Mouse (Mus musculus) hindbrain, embryonic 11.5 days (tissue): ENCODE measurements at regions not wholly inside any gene's neighbourhood (a gene's known extent, or its start where the extent isn't known, plus 50 kb on each side); places are given as distances from the start of the nearest gene placed in this dataset.

Source experiments
- ATAC-seq: fragments of 200-750 bp; cut with Nextera tagmentation; 2 replicates; pipeline ENCODE4 v1.8.0; 2017; ENCODE audit warnings: mild to moderate bottlenecking, moderate TSS enrichment, moderate library complexity; ENCODE audit not compliant: low FRiP score
- DNase-seq: peaks from one replicate; pipeline ENCODE4 v3.0.0-alpha.2; 2015; ENCODE audit warnings: low spot score
- H3K27ac ChIP-seq: fragments of 300-500 bp; sonication (generic); 2 replicates; pipeline ENCODE4 v1.5.1; 2014; ENCODE audit warnings: mild to moderate bottlenecking, low read depth, low read length
- H3K27me3 ChIP-seq: fragments of 300-500 bp; sonication (generic); 2 replicates; pipeline ENCODE4 v1.6.1; 2014; ENCODE audit warnings: mild to moderate bottlenecking, low read length, moderate library complexity, mixed read lengths; ENCODE audit not compliant: control insufficient read depth, insufficient read depth
- H3K36me3 ChIP-seq: fragments of 300-500 bp; sonication (generic); 2 replicates; pipeline ENCODE4 v1.6.1; 2014; ENCODE audit warnings: mild to moderate bottlenecking, low read length, moderate library complexity, mixed read lengths; ENCODE audit not compliant: control insufficient read depth, insufficient read depth
- H3K4me1 ChIP-seq: fragments of 300-500 bp; sonication (generic); replicated peaks from 2 replicates; pipeline ENCODE4 v1.6.1; 2014; ENCODE audit warnings: low read length, mixed read lengths; ENCODE audit not compliant: control insufficient read depth, insufficient read depth
- H3K4me2 ChIP-seq: fragments of 300-500 bp; sonication (generic); replicated peaks from 2 replicates; pipeline ENCODE4 v1.6.1; 2014; ENCODE audit warnings: mild to moderate bottlenecking, low read depth, low read length
- H3K4me3 ChIP-seq: fragments of 300-500 bp; sonication (generic); 2 replicates; pipeline ENCODE4 v1.5.1; 2014; ENCODE audit warnings: low read depth, low read length
- H3K9ac ChIP-seq: fragments of 300-500 bp; sonication (generic); 2 replicates; pipeline ENCODE4 v1.6.1; 2014; ENCODE audit warnings: low read depth, low read length
- H3K9me3 ChIP-seq: fragments of 300-500 bp; sonication (generic); 2 replicates; pipeline ENCODE4 v1.6.1; 2016; ENCODE audit warnings: low read length; ENCODE audit not compliant: control insufficient read depth
- WGBS: fragments of 180-500 bp; shearing (Covaris S2); extraction: QIAGEN DNeasy Blood & Tissue Kit; methylation state at CpG from one replicate; pipeline ENCODE4 v1.1.7; 2014; 5-methylcytosine and 5-hydroxymethylcytosine counted together

GRCm38 (mm10) chr1:194161469-194161868 is 456.5 kb upstream of the Plxna2 start:
- Histone ChIP-seq H3K4me2 (no peak overlapping the region), H3K4me1 (no peaks in the 10 kb centered on the region), H3K27ac (no peak overlapping the region; the same call in 1 of the 2 replicates), H3K4me3 (no peak overlapping the region), H3K36me3 (no peaks in the 10 kb centered on the region), H3K27me3 (no peaks in the 10 kb centered on the region), H3K9me3 (no peaks in the 10 kb centered on the region), H3K9ac (no peak overlapping the region)
- DNase-seq (peak; percentile 2), ATAC-seq (no peak)
- WGBS: 66% methylated on average over 4 of the region's 4 CpGs

GRCm38 (mm10) chr1:194160761-194161461 is 457.1 kb upstream of the Plxna2 start:
- Histone ChIP-seq H3K9ac (no peak overlapping the region), H3K9me3 (no peaks in the 10 kb centered on the region), H3K36me3 (no peaks in the 10 kb centered on the region), H3K4me2 (no peak overlapping the region), H3K27me3 (no peaks in the 10 kb centered on the region), H3K4me1 (no peaks in the 10 kb centered on the region), H3K27ac (peak overlapping the region; percentile 51), H3K4me3 (no peak overlapping the region)
- DNase-seq (peak; percentile 41), ATAC-seq (peak; percentile 93)
- WGBS: 28% methylated on average over 8 of the region's 8 CpGs

GRCm38 (mm10) chr1:194157268-194157667 is 460.8 kb upstream of the Plxna2 start:
- H3K9ac ChIP-seq: no peak overlapping the region
- no peak overlapping the region for H3K4me3 ChIP-seq
- no peaks in the 10 kb centered on the region for H3K27me3 ChIP-seq
- no peaks in the 10 kb centered on the region for H3K4me1 ChIP-seq
- no peaks in the 10 kb centered on the region for H3K36me3 ChIP-seq
- DNase-seq (no peak), ATAC-seq (no peak)
- WGBS: 94% methylated on average over 6 of the region's 6 CpGs
- H3K27ac ChIP-seq: no peak overlapping the region
- no peaks in the 10 kb centered on the region for H3K9me3 ChIP-seq
- no peak overlapping the region for H3K4me2 ChIP-seq

- Histone ChIP-seq H3K4me2 (no peak overlapping the region), H3K9ac (no peak overlapping the region), H3K4me1 (no peaks in the 10 kb centered on the region), H3K36me3 (no peaks in the 10 kb centered on the region), H3K27me3 (no peaks in the 10 kb centered on the region), H3K27ac (no peak overlapping the region), H3K9me3 (no peaks in the 10 kb centered on the region), H3K4me3 (no peak overlapping the region)
- ATAC-seq: no peak
- 87% methylated on average over 11 of the region's 11 CpGs for WGBS
- DNase-seq: no peak
Observed at GRCm38 (mm10) chr1:194148416-194149364, 469.3 kb upstream of the Plxna2 start.

- H3K9me3 ChIP-seq: no peaks in the 10 kb centered on the region
- H3K9ac ChIP-seq: no peak overlapping the region
- H3K4me1 ChIP-seq: no peaks in the 10 kb centered on the region
- H3K36me3 ChIP-seq: no peaks in the 10 kb centered on the region
- H3K27me3 ChIP-seq: no peaks in the 10 kb centered on the region
- WGBS: 84% methylated on average over 4 of the region's 4 CpGs
- no peak overlapping the region for H3K4me3 ChIP-seq
- H3K27ac ChIP-seq: no peak overlapping the region
- DNase-seq: no peak
- ATAC-seq: no peak
- no peak overlapping the region for H3K4me2 ChIP-seq
Observed at GRCm38 (mm10) chr1:194117631-194118360, 500.2 kb upstream of the Plxna2 start.

GRCm38 (mm10) chr1:194114399-194114798 is 503.6 kb upstream of the Plxna2 start:
- Histone ChIP-seq H3K4me1 (no peaks in the 10 kb centered on the region), H3K27me3 (no peaks in the 10 kb centered on the region), H3K9ac (no peak overlapping the region), H3K4me2 (no peak overlapping the region), H3K27ac (no peak overlapping the region), H3K9me3 (no peaks in the 10 kb centered on the region), H3K4me3 (no peak overlapping the region), H3K36me3 (no peaks in the 10 kb centered on the region)
- DNase-seq (no peak), ATAC-seq (no peak)
- WGBS: 44% methylated on average over 1 of the region's 1 CpGs

GRCm38 (mm10) chr1:194111931-194112330 is 506.1 kb upstream of the Plxna2 start:
- Histone ChIP-seq H3K4me1 (no peaks in the 10 kb centered on the region), H3K4me3 (no peak overlapping the region), H3K4me2 (no peak overlapping the region), H3K27ac (no peak overlapping the region), H3K27me3 (no peaks in the 10 kb centered on the region), H3K9ac (no peak overlapping the region), H3K9me3 (no peaks in the 10 kb centered on the region), H3K36me3 (no peaks in the 10 kb centered on the region)
- 80% methylated on average over 2 of the region's 2 CpGs for WGBS
- DNase-seq: no peak
- no peak for ATAC-seq

GRCm38 (mm10) chr1:194109172-194110071 is 508.6 kb upstream of the Plxna2 start:
- Histone ChIP-seq H3K27ac (no peak overlapping the region), H3K4me3 (no peak overlapping the region), H3K27me3 (no peaks in the 10 kb centered on the region), H3K9ac (no peak overlapping the region), H3K4me1 (no peaks in the 10 kb centered on the region), H3K9me3 (no peaks in the 10 kb centered on the region), H3K36me3 (no peaks in the 10 kb centered on the region), H3K4me2 (no peak overlapping the region)
- WGBS: 41% methylated on average over 5 of the region's 5 CpGs
- DNase-seq (peak; percentile 10), ATAC-seq (peak; percentile 38; the same call in 1 of the 2 replicates)
